Mouse (Mus musculus): ENCODE results near the gene Psmc1. TPM values are rescaled to one million over a fixed set of nuclear protein-coding genes. Genes with fewer than 3 reads are reported as not detected.

Psmc1 gene
- polyA plus RNA-seq, 1 experiment from 2014 or later, result 242 TPM

Other genes with a start within 250 kb of the Psmc1 start
- 9.5 and 9.9 TPM in 2 replicates for gene Efcab11, start 225.7 kb upstream of the Psmc1 start, polyA plus RNA-seq (2015; fragmentation: Nextera tagmentation; extraction: Ambion mirVana)
- gene Tdp1, start 225.6 kb upstream of the Psmc1 start, polyA plus RNA-seq (2015; fragmentation: Nextera tagmentation; extraction: Ambion mirVana), result 40.4 and 45.4 TPM in 2 replicates
- 0.49 and 0.53 TPM in 2 replicates for gene Kcnk13, start 145.7 kb upstream of the Psmc1 start, polyA plus RNA-seq (2015; fragmentation: Nextera tagmentation; extraction: Ambion mirVana)
- gene Nrde2, start 49.5 kb downstream of the Psmc1 start, polyA plus RNA-seq (2015; fragmentation: Nextera tagmentation; extraction: Ambion mirVana), result 9.2 and 11.1 TPM in 2 replicates
- 1,641 and 1,693 TPM in 2 replicates for gene Calm1, start 89.3 kb downstream of the Psmc1 start, polyA plus RNA-seq (2015; fragmentation: Nextera tagmentation; extraction: Ambion mirVana)